Mouse (Mus musculus) heart, postnatal 0 days (tissue): ENCODE measurements around the gene Sept10.

ENCODE experiments used
- CTCF ChIP-seq: IDR thresholded peaks from 2 replicates; pipeline ENCODE4 v1.5.1; 2016; ENCODE audit warnings: antibody characterized with exemption, control low read depth, low read depth
- EP300 ChIP-seq: IDR thresholded peaks from 2 replicates; pipeline ENCODE4 v1.6.1; 2016; ENCODE audit warnings: antibody characterized with exemption, low read depth

DNA sequence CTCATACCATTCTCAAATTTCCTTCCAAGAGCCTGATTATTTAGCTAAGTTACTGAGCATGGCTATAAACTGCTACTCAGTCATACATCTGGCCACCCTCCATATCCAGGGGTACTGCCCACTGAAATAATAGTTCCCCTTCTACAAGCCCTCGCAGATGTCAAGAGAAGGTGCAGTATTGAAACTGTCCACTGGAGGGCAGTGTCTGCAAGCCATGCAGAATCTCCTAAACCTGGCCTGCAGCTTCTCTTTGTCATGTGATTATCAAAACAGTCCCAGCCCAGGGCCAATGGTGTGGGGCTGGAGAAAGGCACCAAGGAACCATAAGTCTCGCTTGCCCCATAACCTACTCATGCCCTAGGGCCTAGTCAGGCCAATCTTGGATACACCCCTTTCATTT, 112.6 kb downstream of the Sept10 start:
- peak; percentile 96 for TF ChIP-seq CTCF
- no peak for TF ChIP-seq EP300
